Mouse (Mus musculus) spleen, adult 2 months (tissue): ENCODE results near the gene Rbm44.

ENCODE experiments used
- CTCF ChIP-seq: fragments of 200-500 bp; IDR thresholded peaks from 2 replicates; pipeline ENCODE4 v1.5.1; 2011; ENCODE audit warnings: mild to moderate bottlenecking, inconsistent platforms; ENCODE audit not compliant: insufficient read depth, insufficient read length, insufficient replicate concordance; ENCODE audit errors: extremely low read depth
- POLR2A ChIP-seq: fragments of 200-500 bp; IDR thresholded peaks from 2 replicates; pipeline ENCODE4 v1.6.1; 2011; ENCODE audit warnings: low read depth, low read length, inconsistent platforms

GRCm38 (mm10) chr1:91107548-91107947, 37.3 kb upstream of the Rbm44 start:
- TF ChIP-seq CTCF (no peak), POLR2A (no peak)
